Mouse (Mus musculus) right cerebral cortex, postnatal 25 days (tissue): Measurements from ENCODE around the gene Ranbp9.

Experiments used
- DNase-seq: peaks from one replicate; pipeline ENCODE4 v3.0.0; 2022

Gene Ranbp9

GRCm38 (mm10) chr13:43360534-43360933 lies 120.5 kb downstream of the Ranbp9 start:
- DNase-seq, result no peak

GRCm38 (mm10) chr13:43356346-43357125 lies 124.5 kb downstream of the Ranbp9 start:
- DNase-seq, result no peak

- DNase-seq, result no peak
Observed at GRCm38 (mm10) chr13:43354362-43354761, 126.7 kb downstream of the Ranbp9 start.

GRCm38 (mm10) chr13:43353356-43353755 lies 127.7 kb downstream of the Ranbp9 start:
- DNase-seq, result no peak
